Mouse (Mus musculus): ENCODE measurements at regions not wholly inside any gene's neighbourhood (a gene's known extent, or its start where the extent isn't known, plus 50 kb on each side); places are given as distances from the start of the nearest gene placed in this dataset.

DNA sequence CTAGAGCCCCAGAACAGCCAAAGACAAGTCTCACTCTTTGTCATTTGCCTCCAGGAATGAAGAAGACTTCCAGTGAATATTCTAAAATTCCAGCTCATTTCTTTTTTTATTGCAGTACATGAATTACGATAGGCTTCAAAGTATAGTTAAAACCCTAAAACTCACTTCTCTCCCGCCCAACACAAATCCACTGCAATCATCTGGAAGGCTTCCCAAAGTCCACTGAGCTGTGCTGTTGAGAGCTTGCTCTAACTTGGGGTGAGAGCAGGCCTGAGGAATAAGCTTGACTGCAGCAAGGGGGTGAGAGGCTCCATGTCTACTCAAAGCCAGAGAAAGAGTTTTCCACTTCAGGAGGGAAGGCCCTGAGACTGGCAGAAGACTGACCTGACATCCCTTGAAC lies 466.5 kb downstream of the Insc start:
- Histone ChIP-seq H3K9me3 (no peaks in the 10 kb centered on the region), H3K9ac (no peak overlapping the region), H3K4me1 (no peaks in the 10 kb centered on the region), H3K27me3 (replicated peaks) (no peaks in the 10 kb centered on the region), H3K36me3 (no peaks in the 10 kb centered on the region), H3K27ac (no peak overlapping the region), H3K4me3 (no peak overlapping the region), H3K4me2 (replicated peaks) (no peak overlapping the region)
- 82% methylated on average over 2 of the region's 2 CpGs for WGBS
- no peak for ATAC-seq (ENCODE audit: low FRiP score, low read depth)

DNA sequence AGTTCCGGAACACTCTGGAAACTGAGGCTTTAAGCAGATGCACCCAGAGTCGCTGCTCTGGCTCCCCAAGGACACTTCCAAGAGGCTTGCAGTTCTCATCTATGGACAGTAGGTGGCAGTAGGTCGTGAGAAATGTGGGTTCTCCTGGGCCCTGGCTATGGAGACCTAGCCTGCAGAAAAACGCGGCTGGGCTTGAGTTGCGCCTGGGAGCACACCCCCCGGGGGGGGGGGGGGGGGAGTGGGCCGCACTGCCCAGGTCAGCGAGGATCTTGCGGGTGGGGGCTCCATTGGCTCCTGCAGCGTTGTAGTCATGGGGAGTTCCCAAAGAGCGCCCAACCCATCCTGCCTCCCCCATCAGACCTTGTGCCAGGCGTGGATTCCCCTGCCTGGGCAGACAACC lies 473.3 kb downstream of the Insc start:
- no peaks in the 10 kb centered on the region for H3K9me3 ChIP-seq
- H3K27me3 ChIP-seq (replicated peaks): no peaks in the 10 kb centered on the region
- peak overlapping the region; percentile 63 for H3K4me2 ChIP-seq (replicated peaks)
- no peak overlapping the region for H3K27ac ChIP-seq
- peaks cover 16% of the 10 kb centered on the region for H3K4me1 ChIP-seq
- peak; percentile 82 for ATAC-seq (ENCODE audit: low FRiP score, low read depth)
- peak overlapping the region; percentile 22; the same call in 1 of the 2 replicates for H3K9ac ChIP-seq
- H3K36me3 ChIP-seq: no peaks in the 10 kb centered on the region
- WGBS: under 1% methylated on average over 12 of the region's 13 CpGs
- peak overlapping the region; percentile 18 for H3K4me3 ChIP-seq

DNA sequence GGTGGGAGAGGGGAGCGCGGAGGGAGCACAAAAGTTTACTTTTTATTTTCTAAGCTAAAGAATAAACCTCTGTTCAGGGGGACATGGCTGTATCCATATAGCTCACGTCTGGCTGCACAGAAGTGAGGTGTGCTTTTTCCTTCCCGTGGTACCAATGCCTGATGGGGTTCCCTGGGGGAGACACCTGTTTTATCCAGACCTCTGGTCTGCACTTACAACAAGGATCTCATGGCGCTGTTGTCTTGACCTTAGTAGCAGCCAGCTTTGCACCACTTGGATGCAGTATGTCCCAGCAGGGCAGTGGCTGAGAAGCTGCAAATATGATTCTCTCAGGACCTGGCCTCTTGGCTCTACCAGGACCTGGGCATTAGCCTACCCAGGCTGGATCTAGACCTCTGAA lies 473.8 kb downstream of the Insc start:
- no peak overlapping the region for H3K27ac ChIP-seq
- H3K36me3 ChIP-seq: no peaks in the 10 kb centered on the region
- H3K9ac ChIP-seq: peak overlapping the region; percentile 22; the same call in 1 of the 2 replicates
- no peaks in the 10 kb centered on the region for H3K27me3 ChIP-seq (replicated peaks)
- H3K9me3 ChIP-seq: no peaks in the 10 kb centered on the region
- peak overlapping the region; percentile 63 for H3K4me2 ChIP-seq (replicated peaks)
- ATAC-seq (ENCODE audit: low FRiP score, low read depth): peak; percentile 19; the same call in 1 of the 2 replicates
- peak overlapping the region; percentile 18; the same call in 1 of the 2 replicates for H3K4me3 ChIP-seq
- 6% methylated on average over 5 of the region's 5 CpGs for WGBS
- peaks cover 16% of the 10 kb centered on the region for H3K4me1 ChIP-seq

DNA sequence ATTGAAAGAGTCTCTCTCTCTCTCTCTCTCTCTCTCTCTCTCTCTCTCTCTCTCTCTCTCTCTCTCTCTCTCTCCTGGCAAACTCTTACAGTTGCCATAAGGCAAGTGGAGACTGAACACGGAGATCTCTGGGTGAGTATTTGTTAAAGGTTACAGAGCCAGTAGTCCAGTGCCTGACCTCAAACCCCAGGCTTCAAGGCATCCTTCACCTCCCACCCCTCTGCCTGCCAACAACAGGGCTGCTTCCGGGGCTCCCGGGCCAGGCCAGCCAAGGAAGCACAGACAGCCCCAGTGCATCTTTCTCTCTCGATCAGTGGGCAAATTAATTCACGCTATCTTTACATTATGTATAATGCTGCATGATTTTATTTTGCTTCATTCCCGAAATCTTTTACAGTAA lies 474.2 kb downstream of the Insc start:
- WGBS: 43% methylated on average over 6 of the region's 6 CpGs
- Histone ChIP-seq H3K4me1 (peaks cover 16% of the 10 kb centered on the region), H3K27me3 (replicated peaks) (no peaks in the 10 kb centered on the region), H3K36me3 (no peaks in the 10 kb centered on the region), H3K4me2 (replicated peaks) (no peak overlapping the region), H3K9ac (no peak overlapping the region), H3K27ac (no peak overlapping the region), H3K4me3 (no peak overlapping the region), H3K9me3 (no peaks in the 10 kb centered on the region)
- ATAC-seq (ENCODE audit: low FRiP score, low read depth): no peak

DNA sequence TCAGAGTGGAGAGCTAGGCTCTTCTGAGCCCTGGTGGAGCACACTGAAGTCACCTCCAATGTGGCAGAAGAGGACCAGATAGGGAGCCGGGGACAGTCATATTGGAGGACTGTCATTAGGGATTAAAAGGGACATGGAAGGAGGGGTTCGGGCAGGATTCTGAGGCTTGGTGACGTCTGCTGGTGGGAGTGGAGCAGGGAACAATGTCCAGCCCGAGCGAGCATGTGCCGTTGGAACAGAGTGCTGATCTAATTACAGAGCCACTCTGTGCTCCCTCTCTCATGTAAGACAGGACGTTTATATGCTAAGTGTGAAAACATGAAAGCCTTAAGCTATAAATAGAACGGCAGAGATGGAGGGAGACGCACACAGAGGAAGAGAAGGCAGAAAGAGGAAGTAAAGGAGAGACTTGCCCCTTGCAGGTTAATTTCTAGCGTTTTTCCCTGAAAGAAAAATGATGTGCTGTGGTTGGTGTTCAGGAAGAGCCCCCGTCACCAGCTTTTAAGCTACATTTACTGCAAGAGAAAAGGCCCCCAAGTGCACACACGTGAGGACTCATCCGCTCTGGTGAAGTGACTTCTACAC lies 475.2 kb downstream of the Insc start:
- no peak overlapping the region for H3K9ac ChIP-seq
- H3K27ac ChIP-seq: no peak overlapping the region
- WGBS: 33% methylated on average over 13 of the region's 13 CpGs
- H3K4me1 ChIP-seq: peaks cover 16% of the 10 kb centered on the region
- H3K4me3 ChIP-seq: no peak overlapping the region
- H3K9me3 ChIP-seq: no peaks in the 10 kb centered on the region
- H3K27me3 ChIP-seq (replicated peaks): no peaks in the 10 kb centered on the region
- ATAC-seq (ENCODE audit: low FRiP score, low read depth): no peak
- no peaks in the 10 kb centered on the region for H3K36me3 ChIP-seq
- peak overlapping the region; percentile 18; the same call in 1 of the 2 replicates for H3K4me2 ChIP-seq (replicated peaks)

GRCm38 (mm10) chr7:115222642-115223041 lies 479.1 kb downstream of the Insc start:
- WGBS: 55% methylated on average over 4 of the region's 7 CpGs
- no peaks in the 10 kb centered on the region for H3K9me3 ChIP-seq
- no peaks in the 10 kb centered on the region for H3K36me3 ChIP-seq
- H3K9ac ChIP-seq: no peak overlapping the region
- ATAC-seq (ENCODE audit: low FRiP score, low read depth): no peak
- no peak overlapping the region for H3K4me3 ChIP-seq
- no peak overlapping the region for H3K4me2 ChIP-seq (replicated peaks)
- H3K4me1 ChIP-seq: peaks cover 8% of the 10 kb centered on the region
- H3K27ac ChIP-seq: no peak overlapping the region
- no peaks in the 10 kb centered on the region for H3K27me3 ChIP-seq (replicated peaks)

- Histone ChIP-seq H3K4me1 (peaks cover 8% of the 10 kb centered on the region; the same call in 1 of the 2 replicates), H3K9me3 (no peaks in the 10 kb centered on the region), H3K27me3 (replicated peaks) (no peaks in the 10 kb centered on the region), H3K4me2 (replicated peaks) (no peak overlapping the region), H3K27ac (no peak overlapping the region), H3K36me3 (no peaks in the 10 kb centered on the region), H3K4me3 (no peak overlapping the region), H3K9ac (no peak overlapping the region)
- no peak for ATAC-seq (ENCODE audit: low FRiP score, low read depth)
- WGBS: 74% methylated on average over 6 of the region's 6 CpGs
Measured at GRCm38 (mm10) chr7:115230525-115230924, 487.0 kb downstream of the Insc start.

GRCm38 (mm10) chr7:115233850-115234436 lies 490.4 kb downstream of the Insc start:
- H3K9ac ChIP-seq: no peak overlapping the region

DNA sequence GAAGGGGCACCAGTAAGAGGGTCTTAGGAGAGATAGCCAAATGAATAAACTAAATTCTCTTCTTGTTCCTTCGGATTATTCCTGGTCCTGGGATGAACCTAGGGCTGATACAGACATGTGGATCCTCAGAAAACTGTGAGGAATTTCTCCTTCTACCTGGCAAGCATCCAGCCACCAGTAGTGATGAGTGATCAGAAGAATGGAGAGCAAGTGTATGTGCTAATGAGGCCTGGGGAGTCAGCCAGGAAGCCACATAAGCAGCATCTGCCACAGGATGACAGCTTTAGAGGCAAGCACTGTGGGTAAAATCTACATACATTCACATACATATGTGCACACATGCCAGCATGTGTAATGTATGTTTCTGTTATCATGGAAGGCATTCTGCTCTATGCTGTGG lies 493.6 kb downstream of the Insc start:
- H3K4me3 ChIP-seq: no peak overlapping the region
- H3K4me1 ChIP-seq: peaks cover 8% of the 10 kb centered on the region; the same call in 1 of the 2 replicates
- H3K27me3 ChIP-seq (replicated peaks): no peaks in the 10 kb centered on the region
- H3K9ac ChIP-seq: no peak overlapping the region
- no peak overlapping the region for H3K27ac ChIP-seq
- ATAC-seq (ENCODE audit: low FRiP score, low read depth): no peak
- H3K9me3 ChIP-seq: no peaks in the 10 kb centered on the region
- 97% methylated on average over 1 of the region's 1 CpGs for WGBS
- no peaks in the 10 kb centered on the region for H3K36me3 ChIP-seq
- no peak overlapping the region for H3K4me2 ChIP-seq (replicated peaks)

More at GRCm38 (mm10) chr7:115233850-115234436, 490.4 kb downstream of the Insc start:
- Histone ChIP-seq H3K4me3 (no peak overlapping the region), H3K4me1 (peaks cover 8% of the 10 kb centered on the region; the same call in 1 of the 2 replicates), H3K4me2 (replicated peaks) (no peak overlapping the region), H3K9me3 (no peaks in the 10 kb centered on the region), H3K36me3 (no peaks in the 10 kb centered on the region), H3K27ac (no peak overlapping the region), H3K27me3 (replicated peaks) (no peaks in the 10 kb centered on the region)
- no peak for ATAC-seq (ENCODE audit: low FRiP score, low read depth)
- 24% methylated on average over 10 of the region's 10 CpGs for WGBS

DNA sequence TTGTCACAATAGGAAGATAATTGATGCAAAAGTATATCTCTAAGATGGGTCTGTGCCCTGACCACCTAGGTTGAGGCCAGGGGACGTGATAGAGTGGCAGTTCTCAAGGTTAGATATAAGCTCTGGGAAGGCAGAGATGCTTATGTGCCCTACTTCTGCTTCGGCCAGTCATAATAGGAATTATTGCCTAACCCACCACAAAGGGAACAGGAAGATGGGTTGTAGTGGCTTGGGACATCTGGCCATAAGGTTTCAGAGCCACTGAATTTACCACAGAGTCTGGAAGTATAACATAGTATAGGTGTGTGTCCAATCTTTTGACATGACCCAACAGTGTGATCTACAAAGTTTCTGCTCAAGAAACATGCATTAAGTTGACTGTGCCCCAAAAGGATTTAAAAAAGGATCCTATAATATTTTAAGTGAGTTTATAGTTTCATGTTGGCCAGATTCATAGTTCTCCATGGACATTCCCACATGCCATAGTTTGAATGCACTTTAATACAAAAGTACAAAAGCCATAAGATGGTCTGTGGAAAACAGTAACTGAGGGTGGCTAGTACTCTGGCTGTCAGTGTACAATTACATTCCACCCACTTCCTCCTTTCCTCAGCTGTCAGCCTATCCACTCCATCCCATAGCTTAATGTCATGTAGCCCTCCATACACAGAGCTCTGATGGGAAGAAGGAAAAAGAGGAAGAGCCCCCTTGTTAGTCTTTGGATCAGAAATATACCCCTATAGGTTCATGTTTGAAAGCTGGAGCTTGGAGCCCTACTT lies 508.3 kb downstream of the Insc start:
- no peak overlapping the region for H3K27ac ChIP-seq
- H3K4me3 ChIP-seq: no peak overlapping the region
- no peaks in the 10 kb centered on the region for H3K36me3 ChIP-seq
- 92% methylated on average over 2 of the region's 2 CpGs for WGBS
- ATAC-seq (ENCODE audit: low FRiP score, low read depth): no peak
- H3K9ac ChIP-seq: no peak overlapping the region
- H3K27me3 ChIP-seq (replicated peaks): no peaks in the 10 kb centered on the region
- no peak overlapping the region for H3K4me2 ChIP-seq (replicated peaks)
- no peaks in the 10 kb centered on the region for H3K9me3 ChIP-seq
- H3K4me1 ChIP-seq: no peaks in the 10 kb centered on the region

DNA sequence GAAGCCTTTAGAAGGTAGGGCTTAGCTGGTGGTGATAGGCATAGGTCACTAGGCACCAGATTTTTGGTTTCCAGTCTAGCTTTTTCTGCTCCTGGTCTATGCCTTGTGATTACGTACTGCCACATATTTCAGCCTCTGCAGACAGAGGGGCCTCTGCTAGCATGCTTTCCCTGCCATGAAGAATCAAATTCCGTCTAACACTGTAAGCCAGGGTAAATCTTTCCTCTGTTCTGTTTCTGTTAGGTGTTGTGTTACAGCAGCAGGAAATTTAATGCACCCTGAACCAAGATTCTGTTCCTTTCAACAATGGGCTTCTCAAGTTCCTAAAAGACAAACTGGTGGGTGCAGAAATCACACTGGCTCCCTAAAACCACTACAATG lies 508.9 kb downstream of the Insc start:
- Histone ChIP-seq H3K4me1 (no peaks in the 10 kb centered on the region), H3K27ac (no peak overlapping the region), H3K9ac (no peak overlapping the region), H3K4me3 (no peak overlapping the region), H3K36me3 (no peaks in the 10 kb centered on the region), H3K4me2 (replicated peaks) (no peak overlapping the region), H3K9me3 (no peaks in the 10 kb centered on the region), H3K27me3 (replicated peaks) (no peaks in the 10 kb centered on the region)
- WGBS: 69% methylated on average over 2 of the region's 2 CpGs
- ATAC-seq (ENCODE audit: low FRiP score, low read depth): no peak

DNA sequence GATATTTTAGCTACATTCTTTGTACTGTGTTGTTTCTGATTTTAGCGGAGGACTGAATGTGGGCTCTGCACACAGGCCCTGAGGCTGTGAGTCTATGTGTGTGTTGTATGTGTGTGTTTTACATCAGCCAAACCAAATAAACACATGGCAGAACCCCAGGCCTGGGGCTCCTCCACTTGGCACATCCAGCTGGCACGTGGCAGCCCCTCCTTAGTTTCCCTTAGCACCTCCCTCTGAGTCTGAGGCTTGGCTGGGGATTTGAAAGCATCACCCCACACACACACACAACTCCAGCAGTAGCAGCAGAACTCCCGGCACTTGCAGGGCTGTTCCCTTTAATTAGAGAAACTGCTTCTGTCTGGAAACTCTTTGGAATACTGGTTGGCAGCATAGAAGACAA lies 515.1 kb downstream of the Insc start:
- H3K9me3 ChIP-seq: no peaks in the 10 kb centered on the region
- no peaks in the 10 kb centered on the region for H3K27me3 ChIP-seq (replicated peaks)
- no peak overlapping the region for H3K4me2 ChIP-seq (replicated peaks)
- no peak overlapping the region for H3K4me3 ChIP-seq
- no peaks in the 10 kb centered on the region for H3K4me1 ChIP-seq
- no peak overlapping the region for H3K9ac ChIP-seq
- no peak for ATAC-seq (ENCODE audit: low FRiP score, low read depth)
- 42% methylated on average over 3 of the region's 3 CpGs for WGBS
- no peaks in the 10 kb centered on the region for H3K36me3 ChIP-seq
- no peak overlapping the region for H3K27ac ChIP-seq

Measured in neural tube, embryonic 12.5 days (tissue).